Mouse (Mus musculus): ENCODE data around the gene Itgb2. TPM values are rescaled to one million over a fixed set of nuclear protein-coding genes. Genes with fewer than 3 reads are reported as not detected.

Itgb2 gene
- total RNA-seq, 2 experiments from 2014 or later, result 342 to 400 TPM

DNA sequence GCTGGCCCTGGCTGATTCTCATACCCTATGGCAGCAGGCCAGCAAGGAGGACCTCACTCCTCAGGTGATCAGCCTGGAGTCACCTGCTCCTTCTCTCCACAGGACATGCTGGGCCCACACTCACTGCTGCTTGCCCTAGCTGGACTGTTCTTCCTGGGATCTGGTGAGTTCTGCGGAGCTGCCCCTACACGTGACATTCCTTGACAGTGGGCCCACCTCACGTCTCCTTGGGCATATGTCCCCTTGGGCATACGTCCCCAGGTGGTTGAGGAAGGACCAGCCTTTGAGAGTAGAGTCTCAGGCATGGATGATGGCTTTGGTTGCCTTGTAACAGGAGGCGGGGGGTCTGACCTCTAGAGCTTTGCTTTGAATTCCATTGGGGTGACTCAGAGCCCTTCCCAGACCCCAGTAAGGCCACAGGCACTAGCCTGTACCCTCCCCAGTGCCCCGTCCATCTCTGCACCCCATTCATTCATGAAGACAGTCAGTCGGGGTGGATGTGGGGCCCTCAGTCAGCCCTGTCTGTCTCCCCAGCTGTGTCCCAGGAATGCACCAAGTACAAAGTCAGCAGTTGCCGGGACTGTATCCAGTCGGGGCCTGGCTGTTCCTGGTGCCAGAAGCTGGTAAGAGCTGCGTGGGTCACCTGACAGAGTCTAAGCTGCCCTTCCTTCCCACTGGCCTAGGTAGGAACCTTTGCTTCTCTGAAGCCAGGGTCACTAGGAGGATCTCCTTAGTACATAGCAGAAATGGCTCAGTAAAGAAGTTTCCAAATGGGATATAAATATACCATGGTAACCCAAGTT, 12.0 kb downstream of the Itgb2 start:
- no peak for ATAC-seq (ENCODE audit: poor library complexity, severe bottlenecking)

DNA sequence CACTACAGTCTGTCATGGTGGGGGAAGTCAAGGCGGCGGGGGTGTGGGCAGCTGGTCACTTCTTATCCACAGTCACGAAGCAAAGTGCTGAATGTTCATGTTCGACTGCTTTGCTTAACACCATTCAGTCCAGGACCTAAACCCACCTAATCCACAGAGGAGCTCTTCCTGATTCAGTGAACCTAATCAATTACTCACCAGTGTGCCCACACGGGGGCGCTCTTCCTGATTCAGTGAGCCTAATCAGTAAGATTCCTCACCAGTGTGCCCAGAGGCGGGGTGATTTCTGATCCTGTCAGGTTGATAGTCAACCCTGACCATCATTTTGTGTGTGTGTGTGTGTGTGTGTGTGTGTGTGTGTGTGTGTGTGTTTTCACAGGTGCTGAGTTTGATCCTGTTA, 13.2 kb downstream of the Itgb2 start:
- 0 out of 2 replicates have a peak, but pooled peaks have one; percentile 28 for ATAC-seq (ENCODE audit: poor library complexity, severe bottlenecking)

DNA sequence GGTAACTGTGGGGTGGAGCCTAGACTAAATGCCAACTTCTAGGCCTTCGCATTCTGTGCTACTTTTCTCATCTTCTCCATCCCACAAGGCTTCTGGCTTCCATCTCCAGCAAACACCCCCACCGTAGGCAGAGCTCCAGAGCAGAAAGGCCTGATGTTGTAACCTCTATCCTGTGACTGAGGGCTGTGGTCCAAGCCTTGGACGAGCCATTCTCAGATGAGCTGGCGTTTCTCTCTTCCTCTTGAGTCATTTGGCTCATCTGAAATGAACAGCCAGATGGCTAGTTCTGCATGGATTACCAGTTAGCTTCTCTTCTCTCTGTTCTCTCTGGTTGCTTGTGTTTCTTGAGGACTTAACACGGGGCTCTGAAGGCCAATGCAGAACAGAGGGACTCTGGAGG, 14.9 kb downstream of the Itgb2 start:
- ATAC-seq (ENCODE audit: poor library complexity, severe bottlenecking), result peak; percentile 69

DNA sequence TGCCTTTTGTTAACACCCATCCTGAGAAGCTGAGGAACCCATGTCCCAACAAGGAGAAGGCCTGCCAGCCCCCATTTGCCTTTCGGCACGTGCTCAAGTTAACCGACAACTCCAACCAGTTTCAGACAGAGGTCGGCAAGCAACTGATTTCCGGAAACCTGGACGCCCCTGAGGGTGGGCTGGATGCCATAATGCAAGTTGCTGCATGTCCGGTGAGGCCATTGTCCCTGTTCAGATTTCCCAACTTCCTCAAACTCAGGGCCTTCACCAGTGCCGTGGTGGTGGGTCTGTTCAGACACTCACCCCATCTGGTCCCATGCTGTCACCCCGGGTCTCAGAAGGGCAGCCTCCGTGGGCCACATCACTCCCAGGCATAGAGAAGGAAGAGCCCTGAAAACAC, 18.5 kb downstream of the Itgb2 start:
- ATAC-seq (ENCODE audit: poor library complexity, severe bottlenecking), result peak; percentile 30

DNA sequence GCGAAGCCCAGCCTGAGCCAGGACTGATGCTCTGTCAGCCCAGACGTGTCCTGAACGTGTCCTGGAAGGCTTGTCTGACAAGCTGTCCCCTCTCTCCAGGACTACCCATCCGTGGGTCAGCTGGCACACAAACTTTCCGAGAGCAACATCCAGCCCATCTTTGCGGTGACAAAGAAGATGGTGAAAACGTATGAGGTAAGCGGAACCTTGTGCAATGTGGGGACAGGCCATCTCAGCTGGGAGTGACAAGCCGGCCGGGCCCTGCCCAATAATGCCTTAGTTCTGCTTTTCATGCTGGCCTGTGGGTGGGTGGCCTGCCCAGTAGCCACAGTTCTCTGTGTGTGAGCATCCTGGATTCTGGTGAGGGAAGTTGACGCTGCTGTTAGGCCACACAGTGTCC, 20.8 kb downstream of the Itgb2 start:
- ATAC-seq (ENCODE audit: poor library complexity, severe bottlenecking), result peak; percentile 86

DNA sequence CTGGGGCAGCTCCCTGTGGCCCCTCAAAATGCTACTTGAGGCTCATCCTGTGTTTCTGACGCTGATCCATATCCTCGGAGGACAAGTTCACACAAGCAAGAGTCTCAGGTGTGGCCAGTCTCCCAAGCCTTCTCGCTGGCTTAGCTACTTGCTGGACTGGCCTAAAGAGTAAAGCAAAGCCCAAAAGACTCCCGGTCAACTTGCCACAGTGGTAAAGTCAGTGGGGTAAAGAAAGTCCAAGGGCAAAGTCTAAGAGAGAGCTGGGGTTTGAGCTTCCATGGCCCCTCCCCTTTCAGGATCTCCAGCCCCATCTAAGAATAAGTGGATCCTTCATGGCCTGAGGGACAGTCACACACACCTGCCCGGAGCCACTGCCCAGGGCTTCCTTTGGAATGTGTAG, 22.1 kb downstream of the Itgb2 start:
- no peak for ATAC-seq (ENCODE audit: poor library complexity, severe bottlenecking)

DNA sequence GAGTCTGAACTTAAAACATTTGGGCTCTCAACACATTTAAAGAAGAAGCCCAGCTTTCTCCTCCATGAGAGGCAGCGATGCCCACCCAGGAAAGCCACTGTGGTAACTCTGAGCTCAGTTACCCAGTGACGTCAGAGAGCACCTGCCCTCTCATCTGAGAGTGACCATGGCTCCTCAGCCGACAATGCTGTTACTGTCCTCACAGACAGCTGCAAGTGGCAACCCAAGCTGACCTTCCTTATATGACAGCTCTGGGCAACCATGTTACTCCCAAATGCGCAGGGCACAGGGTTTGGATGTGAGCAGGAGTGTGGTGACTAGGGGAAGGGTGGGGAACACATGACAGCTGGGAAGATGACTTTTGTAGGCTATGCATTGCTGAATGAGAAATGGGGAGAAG, 23.2 kb downstream of the Itgb2 start:
- ATAC-seq (ENCODE audit: poor library complexity, severe bottlenecking), result no peak

DNA sequence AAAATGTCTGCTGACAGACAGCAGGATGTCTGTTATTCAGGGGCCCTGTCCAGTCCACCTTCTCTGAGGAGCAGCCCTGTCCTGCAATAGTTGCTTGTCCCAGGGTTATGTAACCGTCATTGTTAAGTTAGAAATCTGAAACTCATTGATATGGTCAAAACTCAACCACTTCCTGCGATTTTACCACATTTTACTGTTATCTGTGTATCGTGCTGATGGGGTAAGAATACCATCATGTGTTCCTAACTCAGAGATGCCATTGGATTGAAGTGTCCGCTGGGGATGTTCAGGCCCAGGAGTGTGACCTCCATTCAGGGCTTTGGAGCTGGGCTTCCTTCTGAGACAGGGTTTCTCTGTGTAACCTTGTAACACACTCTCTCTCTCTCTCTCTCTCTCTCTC, 24.9 kb downstream of the Itgb2 start:
- ATAC-seq (ENCODE audit: poor library complexity, severe bottlenecking), result peak; percentile 29

DNA sequence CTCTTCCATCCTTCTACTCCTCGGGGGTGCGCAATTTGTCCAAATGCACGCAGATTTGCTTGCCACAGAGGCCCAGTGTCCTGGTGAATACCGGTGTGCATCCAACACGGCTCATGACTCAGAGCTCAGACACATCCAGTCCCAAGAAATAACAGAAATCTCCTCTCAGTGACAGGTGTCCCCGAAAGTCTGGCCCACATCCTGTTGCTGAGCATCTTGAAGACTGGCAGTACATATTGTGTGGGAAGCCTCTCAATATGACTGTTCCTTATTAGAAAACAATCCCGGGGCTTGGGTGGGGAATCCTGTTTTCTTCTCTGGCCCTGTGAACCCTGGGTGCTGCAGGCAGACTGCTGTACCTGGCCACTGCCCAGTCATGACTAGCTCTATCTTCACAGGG, 26.6 kb downstream of the Itgb2 start:
- ATAC-seq (ENCODE audit: poor library complexity, severe bottlenecking), result no peak

DNA sequence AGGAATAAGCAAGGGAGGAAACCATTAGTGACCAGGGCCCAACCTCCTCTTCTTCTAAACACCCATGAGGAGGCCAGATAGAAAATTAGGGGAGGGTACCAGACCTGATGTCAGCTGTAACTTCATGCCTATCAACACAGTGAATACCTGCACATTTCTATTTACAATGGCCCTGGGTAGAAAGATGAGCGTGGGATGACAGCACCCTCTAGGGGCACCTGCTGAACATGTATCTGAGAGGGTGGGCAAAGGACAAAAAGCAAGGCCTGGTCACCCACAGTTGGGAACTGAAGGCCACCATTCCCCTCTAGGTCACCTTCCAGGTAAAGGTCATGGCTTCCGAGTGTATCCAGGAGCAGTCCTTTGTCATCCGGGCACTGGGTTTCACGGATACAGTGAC, 27.6 kb downstream of the Itgb2 start:
- ATAC-seq (ENCODE audit: poor library complexity, severe bottlenecking), result no peak

DNA sequence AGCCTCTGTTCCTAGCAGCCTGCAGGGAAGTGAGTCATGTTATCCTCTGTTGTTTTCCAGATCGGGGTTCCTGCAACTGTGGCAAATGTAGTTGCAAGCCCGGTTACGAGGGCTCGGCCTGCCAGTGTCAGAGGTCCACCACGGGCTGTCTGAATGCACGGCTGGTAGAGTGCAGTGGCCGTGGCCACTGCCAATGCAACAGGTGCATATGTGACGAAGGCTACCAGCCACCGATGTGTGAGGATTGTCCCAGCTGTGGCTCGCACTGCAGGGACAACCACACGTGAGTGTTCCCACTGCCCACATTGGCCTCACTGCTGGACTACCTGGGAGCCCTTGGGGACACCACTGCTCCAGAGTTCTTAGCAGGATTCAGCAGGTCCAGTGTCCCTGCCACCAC, 30.0 kb downstream of the Itgb2 start:
- ATAC-seq (ENCODE audit: poor library complexity, severe bottlenecking), result no peak

DNA sequence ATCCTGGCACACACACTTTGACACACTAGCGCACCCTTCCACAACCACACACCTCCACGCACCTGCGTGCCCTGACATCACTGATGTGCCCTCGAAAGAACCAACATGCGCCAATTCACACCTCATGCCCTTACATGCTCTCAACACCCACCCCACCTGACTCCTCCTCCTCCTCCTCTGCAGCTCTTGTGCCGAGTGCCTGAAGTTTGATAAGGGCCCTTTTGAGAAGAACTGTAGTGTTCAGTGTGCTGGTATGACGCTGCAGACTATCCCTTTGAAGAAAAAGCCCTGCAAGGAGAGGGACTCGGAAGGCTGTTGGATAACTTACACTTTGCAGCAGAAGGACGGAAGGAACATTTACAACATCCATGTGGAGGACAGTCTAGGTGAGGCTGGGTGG, 30.8 kb downstream of the Itgb2 start:
- no peak for ATAC-seq (ENCODE audit: poor library complexity, severe bottlenecking)

DNA sequence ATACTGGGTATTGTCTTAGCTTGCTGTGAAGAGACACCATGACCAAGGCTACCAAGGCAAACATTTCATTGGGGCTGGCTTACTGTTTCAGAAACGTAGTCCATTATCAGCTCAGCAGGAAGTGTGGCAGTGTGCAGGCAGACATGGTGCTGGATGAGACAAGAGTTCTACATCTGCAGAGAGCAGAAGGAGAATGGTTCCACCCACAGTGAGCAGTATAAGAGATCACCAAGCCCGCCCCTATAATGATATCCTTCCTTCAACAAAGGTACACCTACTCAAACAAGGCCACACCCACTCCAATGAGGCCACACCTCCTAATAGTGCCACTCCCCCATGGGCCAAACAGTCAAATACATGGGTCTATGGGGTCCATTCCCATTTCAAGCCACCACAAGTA, 31.5 kb downstream of the Itgb2 start:
- ATAC-seq (ENCODE audit: poor library complexity, severe bottlenecking), result no peak

DNA sequence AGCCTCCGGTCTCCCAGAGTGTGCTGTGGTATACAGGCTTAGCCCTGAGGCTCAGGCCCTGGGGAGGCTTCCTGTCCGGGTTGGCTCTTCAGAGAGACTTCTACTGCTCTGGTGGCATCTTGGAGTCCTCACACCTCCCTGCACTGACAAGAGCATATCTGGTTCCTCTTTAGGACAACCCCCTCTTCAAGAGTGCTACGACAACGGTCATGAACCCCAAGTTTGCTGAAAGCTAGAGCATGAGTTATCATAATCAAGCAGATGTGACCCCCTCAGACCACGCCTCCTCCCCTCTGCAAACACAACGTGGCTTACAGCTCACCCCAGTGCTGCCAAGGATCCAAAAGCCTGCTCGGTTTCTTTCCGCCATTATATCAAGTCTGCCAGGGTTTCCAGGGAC, 35.0 kb downstream of the Itgb2 start:
- ATAC-seq (ENCODE audit: poor library complexity, severe bottlenecking), result no peak

DNA sequence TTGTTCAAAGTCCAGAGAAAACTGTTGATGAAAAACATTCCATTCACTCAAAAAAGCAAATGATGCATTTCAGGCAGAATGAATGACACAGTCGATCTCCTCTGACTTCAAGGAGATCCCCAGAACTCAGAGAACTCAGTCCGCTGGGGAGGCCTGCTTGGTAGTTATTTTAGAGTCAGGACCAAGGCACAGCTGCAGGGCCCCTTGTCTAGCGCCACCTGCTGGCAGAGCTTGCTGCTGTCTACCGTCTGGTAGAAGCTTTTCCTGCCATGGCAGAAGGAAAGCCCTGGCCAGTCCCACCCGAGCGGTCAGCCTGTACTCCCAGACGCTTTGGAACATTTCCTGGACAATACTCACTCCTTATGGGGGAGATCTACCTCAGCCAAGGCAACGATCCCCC, 36.6 kb downstream of the Itgb2 start:
- ATAC-seq (ENCODE audit: poor library complexity, severe bottlenecking), result peak; percentile 82

DNA sequence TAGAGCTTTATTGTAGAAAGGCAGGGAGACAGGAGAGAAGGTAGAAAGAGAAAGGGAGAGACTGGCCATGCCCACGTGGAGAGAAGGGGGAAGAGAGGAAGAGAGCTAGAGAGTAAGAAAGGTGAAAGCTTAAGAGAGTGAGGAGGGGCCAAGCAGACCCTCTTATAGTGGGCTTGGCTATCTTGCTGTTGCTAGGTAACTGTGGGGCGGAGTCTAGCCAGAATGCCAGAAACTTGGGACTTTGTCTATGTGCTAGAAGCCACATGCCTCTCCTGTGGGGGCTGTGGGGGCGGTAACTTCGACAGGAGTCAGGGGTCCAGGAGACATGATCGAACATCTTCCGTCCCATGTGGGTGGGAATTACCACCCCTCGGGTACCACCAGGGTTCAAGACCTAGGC, 39.4 kb downstream of the Itgb2 start:
- no peak for ATAC-seq (ENCODE audit: poor library complexity, severe bottlenecking)

DNA sequence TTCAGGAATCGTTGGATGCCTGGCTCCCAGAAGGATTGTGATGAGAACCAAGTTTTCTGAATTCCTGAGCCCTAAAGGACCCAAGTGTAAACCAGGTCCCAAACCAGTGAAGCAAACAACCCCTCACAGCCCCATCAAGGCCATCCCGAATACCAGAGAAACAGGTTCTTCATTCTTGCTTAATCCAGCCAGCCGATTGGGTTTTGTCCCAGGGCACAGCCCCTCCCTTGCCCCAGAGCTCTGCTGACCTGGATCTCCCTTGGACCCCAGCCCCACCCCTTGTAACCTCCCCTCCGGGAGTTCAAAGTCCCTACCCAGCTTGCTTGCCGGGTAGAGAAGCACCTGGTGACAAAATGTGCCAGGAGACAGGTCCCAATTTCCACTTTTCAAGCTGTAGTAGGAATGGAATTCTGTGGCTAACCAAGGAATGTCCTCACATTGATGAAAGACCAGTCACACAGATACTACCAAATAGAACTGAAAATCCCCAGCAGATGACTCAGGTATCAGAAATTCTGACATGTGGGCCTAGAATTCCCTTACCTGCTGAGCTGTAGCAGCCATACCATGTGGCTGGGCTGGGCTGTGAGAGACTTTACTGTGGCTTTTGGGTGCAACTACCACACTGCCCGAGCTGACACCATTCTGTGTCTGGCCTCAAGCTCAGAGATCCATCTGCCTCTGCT, 40.1 kb downstream of the Itgb2 start:
- ATAC-seq (ENCODE audit: poor library complexity, severe bottlenecking), result no peak

DNA sequence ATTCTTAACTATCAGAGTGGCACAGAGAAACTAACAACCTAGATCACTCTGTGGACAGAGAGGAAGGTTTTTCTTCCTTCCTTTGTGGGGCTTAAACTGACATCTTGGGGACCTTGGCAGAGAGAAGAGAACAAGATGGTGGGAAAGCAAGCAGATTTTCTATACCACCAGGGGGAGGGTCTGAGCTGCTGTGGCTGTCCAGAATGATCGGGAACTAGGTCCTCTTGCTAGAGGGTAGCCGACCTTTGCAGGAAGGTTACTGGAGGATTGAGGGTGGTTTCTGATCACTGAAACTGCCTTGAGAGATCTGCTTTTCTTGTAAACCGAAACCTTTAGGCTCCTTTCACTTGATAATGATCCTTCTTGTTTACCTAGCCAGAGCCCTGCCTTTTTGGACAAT, 42.2 kb downstream of the Itgb2 start:
- 0 out of 2 replicates have a peak, but pooled peaks have one; percentile 45 for ATAC-seq (ENCODE audit: poor library complexity, severe bottlenecking)

DNA sequence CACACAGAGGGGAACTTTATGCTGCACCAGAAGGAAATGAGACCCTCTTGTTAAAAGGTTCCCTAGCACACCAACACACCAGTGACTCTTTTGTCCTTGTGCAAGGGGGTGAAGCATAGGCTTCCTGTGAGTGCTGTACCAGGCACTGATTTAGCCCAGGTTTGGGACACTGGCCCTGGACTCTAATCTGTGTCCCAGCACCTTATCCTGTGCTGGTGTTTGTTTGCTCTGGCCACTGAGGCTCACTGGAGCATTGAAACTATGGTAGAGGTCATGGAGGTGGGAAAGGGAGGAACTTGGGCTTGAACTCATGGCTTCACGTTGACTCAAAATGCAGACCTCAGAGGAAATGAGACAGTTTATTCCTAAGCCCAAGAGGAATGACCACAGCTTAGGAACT, 43.1 kb downstream of the Itgb2 start:
- no peak for ATAC-seq (ENCODE audit: poor library complexity, severe bottlenecking)

DNA sequence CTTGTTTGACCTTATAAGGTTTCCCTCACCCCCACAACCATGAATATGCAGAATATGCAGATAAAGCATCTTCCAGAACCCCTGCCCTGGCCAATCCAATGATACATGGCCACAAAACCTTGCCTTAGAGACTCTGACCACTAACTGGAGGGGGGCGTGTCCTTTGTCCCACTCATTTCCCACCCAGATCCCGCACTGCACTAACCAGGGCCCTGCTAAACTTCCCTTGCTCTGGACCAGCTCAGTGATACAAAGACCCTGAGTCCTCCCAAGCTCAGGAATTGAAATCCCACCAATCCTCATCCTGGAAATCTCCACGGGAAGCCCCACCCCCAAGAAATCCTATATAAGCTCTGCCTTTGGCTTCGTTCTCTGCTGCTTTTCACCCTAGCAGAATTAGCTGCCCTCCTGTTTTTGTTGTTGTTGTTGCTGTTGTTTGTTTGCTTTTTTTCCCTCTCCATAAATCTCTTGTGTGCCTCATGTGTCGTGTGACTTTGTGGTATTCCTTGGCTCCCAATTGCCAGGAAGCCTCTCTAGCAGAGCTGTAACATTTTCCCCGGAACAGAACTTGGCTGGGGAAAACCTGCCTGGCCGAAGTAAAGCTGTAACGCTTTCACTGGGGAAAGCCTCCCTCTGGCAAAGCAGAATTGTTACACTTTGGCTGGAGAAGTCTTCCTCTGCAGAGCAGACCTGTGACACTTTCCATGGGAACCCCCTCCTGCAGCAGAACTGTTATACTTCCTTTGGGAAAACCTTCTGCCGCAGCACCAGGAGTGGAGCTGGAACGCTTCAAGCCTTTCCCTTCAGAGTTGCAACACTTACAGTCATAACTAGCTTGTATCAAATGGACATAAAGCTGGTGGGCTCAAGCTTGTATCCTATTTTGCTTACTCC, 50.2 kb downstream of the Itgb2 start:
- no peak for ATAC-seq (ENCODE audit: poor library complexity, severe bottlenecking)

DNA sequence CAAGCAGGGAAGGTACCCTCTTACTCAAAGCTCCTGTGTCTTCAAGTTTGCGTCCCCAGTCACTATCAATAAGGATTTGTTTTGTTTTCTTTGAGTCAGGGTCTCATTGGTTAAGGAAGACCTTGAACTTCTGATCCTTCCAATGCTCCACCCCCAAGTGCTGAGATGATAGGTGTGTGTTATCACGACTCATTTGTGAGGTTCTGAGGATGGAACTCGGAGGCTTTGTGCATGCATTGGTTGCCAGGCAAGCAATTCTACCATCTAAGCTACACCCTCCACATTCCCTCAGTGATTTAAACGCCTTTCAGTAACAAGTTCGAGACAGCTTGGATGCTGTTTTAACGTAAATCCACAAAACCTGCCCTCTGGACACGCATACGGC, 51.0 kb downstream of the Itgb2 start:
- no peak for ATAC-seq (ENCODE audit: poor library complexity, severe bottlenecking)

Measured in megakaryocyte, adult 5-6 weeks (primary cell).